Mouse (Mus musculus) C2C12 (cell line): Measurements from ENCODE around the gene Gmds. TPM values are rescaled to one million over a fixed set of nuclear protein-coding genes. Genes with fewer than 3 reads are reported as not detected.

Experiments
- H3K27me3 ChIP-seq: one replicate; pipeline ENCODE4 v1.6.1; 2011; ENCODE audit not compliant: control insufficient read depth, insufficient read depth, insufficient read length
- H3K36me3 ChIP-seq: one replicate; pipeline ENCODE4 v1.6.1; 2011; ENCODE audit not compliant: control insufficient read depth, insufficient read depth
- H3K4me3 ChIP-seq: one replicate; pipeline ENCODE4 v1.5.1; 2011; ENCODE audit warnings: mild to moderate bottlenecking, control low read depth; ENCODE audit not compliant: poor library complexity, insufficient read depth, severe bottlenecking
- H3K79me2 ChIP-seq: one replicate; pipeline ENCODE4 v1.6.1; 2011; ENCODE audit not compliant: control insufficient read depth, insufficient read depth
- H3K79me3 ChIP-seq: one replicate; pipeline ENCODE4 v1.6.1; 2011; ENCODE audit warnings: low read depth, control low read depth
- H3ac ChIP-seq: one replicate; pipeline ENCODE3; 2011; ENCODE audit warnings: low read depth; ENCODE audit not compliant: control insufficient read depth, insufficient read length
- CEBPB ChIP-seq: IDR thresholded peaks from one replicate; pipeline ENCODE4 v1.6.1; 2011; ENCODE audit warnings: low read depth, mild to moderate bottlenecking, control low read depth, moderate library complexity
- CTCF ChIP-seq: IDR thresholded peaks from one replicate; pipeline ENCODE4 v1.5.1; 2011; ENCODE audit not compliant: control insufficient read depth, insufficient read depth, insufficient read length
- FOSL1 ChIP-seq: IDR thresholded peaks from one replicate; pipeline ENCODE4 v1.8.0; 2011; ENCODE audit warnings: mild to moderate bottlenecking, low read length; ENCODE audit not compliant: poor library complexity, insufficient read depth, severe bottlenecking
- MAX ChIP-seq: IDR thresholded peaks from one replicate; pipeline ENCODE4 v1.6.1; 2011; ENCODE audit warnings: mild to moderate bottlenecking, control low read depth
- MYOD1 ChIP-seq: IDR thresholded peaks from one replicate; pipeline ENCODE4 v1.6.1; 2011; ENCODE audit warnings: low read depth; ENCODE audit not compliant: control insufficient read depth, insufficient read length
- MYOG ChIP-seq: IDR thresholded peaks from one replicate; pipeline ENCODE4 v1.6.1; 2011; ENCODE audit not compliant: control insufficient read depth, insufficient read length; ENCODE audit errors: extremely low read depth
- USF1 ChIP-seq: IDR thresholded peaks from one replicate; pipeline ENCODE4 v1.6.1; 2011; ENCODE audit warnings: low read depth, mild to moderate bottlenecking, control low read depth, moderate library complexity
- polyA plus RNA-seq: library from polyadenylated mRNA; unstranded; fragments of >200 nt; fragmentation: generic; extraction: Trizol; gene quantifications from one replicate; pipeline ENCODE4 v1.2.1, GENCODE M21; 2012; ENCODE audit warnings: missing spikeins

Gmds gene
- polyA plus RNA-seq, 1 experiment, result 21.1 TPM

- H3K27me3 ChIP-seq, result no peaks in the 10 kb centered on the region
- H3K79me3 ChIP-seq, result no peaks in the 10 kb centered on the region
- no peaks in the 10 kb centered on the region for H3K79me2 ChIP-seq
- no peak overlapping the region for H3K4me3 ChIP-seq
- TF ChIP-seq MYOG (no peak), MAX (no peak), USF1 (no peak), MYOD1 (no peak), FOSL1 (no peak), CTCF (no peak), CEBPB (no peak)
- no peaks in the 10 kb centered on the region for H3K36me3 ChIP-seq
- H3ac ChIP-seq, result no peak overlapping the region
Observed at GRCm38 (mm10) chr13:31978126-31978525, 360.4 kb downstream of the Gmds start.

- Histone ChIP-seq H3K27me3 (no peaks in the 10 kb centered on the region), H3ac (no peak overlapping the region), H3K36me3 (no peaks in the 10 kb centered on the region), H3K79me2 (no peaks in the 10 kb centered on the region), H3K4me3 (no peak overlapping the region), H3K79me3 (no peaks in the 10 kb centered on the region)
- TF ChIP-seq FOSL1 (no peak), MYOD1 (no peak), USF1 (no peak), MAX (no peak), CTCF (no peak)
Observed at GRCm38 (mm10) chr13:31974751-31975479, 363.6 kb downstream of the Gmds start.

GRCm38 (mm10) chr13:31971040-31971501 lies 367.5 kb downstream of the Gmds start:
- TF ChIP-seq CEBPB (no peak), CTCF (no peak)
- H3K27me3 ChIP-seq, result no peaks in the 10 kb centered on the region
- no peaks in the 10 kb centered on the region for H3K79me3 ChIP-seq

GRCm38 (mm10) chr13:31968272-31968671 lies 370.3 kb downstream of the Gmds start:
- Histone ChIP-seq H3K36me3 (no peaks in the 10 kb centered on the region), H3K27me3 (no peaks in the 10 kb centered on the region), H3K4me3 (no peak overlapping the region), H3K79me3 (no peaks in the 10 kb centered on the region), H3K79me2 (no peaks in the 10 kb centered on the region), H3ac (no peak overlapping the region)
- TF ChIP-seq MAX (no peak), USF1 (no peak), CEBPB (no peak), MYOD1 (no peak), MYOG (no peak), CTCF (no peak), FOSL1 (no peak)

More at GRCm38 (mm10) chr13:31971040-31971501, 367.5 kb downstream of the Gmds start:
- no peak overlapping the region for H3K4me3 ChIP-seq
- H3ac ChIP-seq, result no peak overlapping the region
- H3K79me2 ChIP-seq, result no peaks in the 10 kb centered on the region
- H3K36me3 ChIP-seq, result no peaks in the 10 kb centered on the region

- no peaks in the 10 kb centered on the region for H3K36me3 ChIP-seq
- H3K79me2 ChIP-seq, result no peaks in the 10 kb centered on the region
- H3K79me3 ChIP-seq, result no peaks in the 10 kb centered on the region
- no peak overlapping the region for H3ac ChIP-seq
- no peak overlapping the region for H3K4me3 ChIP-seq
- H3K27me3 ChIP-seq, result no peaks in the 10 kb centered on the region
- no peak for TF ChIP-seq CTCF
- TF ChIP-seq MYOD1, result no peak
- TF ChIP-seq FOSL1, result no peak
- no peak for TF ChIP-seq MYOG
- TF ChIP-seq CEBPB, result no peak
- peak; percentile 66 for TF ChIP-seq USF1
- TF ChIP-seq MAX, result no peak
Observed at GRCm38 (mm10) chr13:31966931-31967532, 371.5 kb downstream of the Gmds start.

- H3K27me3 ChIP-seq, result no peaks in the 10 kb centered on the region
Observed at GRCm38 (mm10) chr13:31960514-31960913, 378.0 kb downstream of the Gmds start.

More at GRCm38 (mm10) chr13:31960514-31960913, 378.0 kb downstream of the Gmds start:
- Histone ChIP-seq H3K79me3 (no peaks in the 10 kb centered on the region), H3K36me3 (no peaks in the 10 kb centered on the region), H3ac (no peak overlapping the region), H3K79me2 (no peaks in the 10 kb centered on the region), H3K4me3 (no peak overlapping the region)
- no peak for TF ChIP-seq MAX
- no peak for TF ChIP-seq CEBPB
- no peak for TF ChIP-seq MYOD1
- no peak for TF ChIP-seq MYOG
- TF ChIP-seq FOSL1, result no peak
